Mouse (Mus musculus) left cerebral cortex, adult 8-10 months (tissue): ENCODE data around the gene C1ra. TPM values are rescaled to one million over a fixed set of nuclear protein-coding genes. Genes with fewer than 3 reads are reported as not detected.
"Not testable (repeated sequence)": the region's sequence is repeated elsewhere in the genome, so short reads cannot be mapped to it uniquely, and the experiment has no call there.

ENCODE experiments used
- DNase-seq, 2 experiments: peaks; one replicate each; pipeline ENCODE4 v3.0.0; 2022; ENCODE audit warnings: low spot score in 2 of 2
- total RNA-seq, 4 experiments: library from RNA; stranded (reverse); gene quantifications; 2 replicates each; pipeline ENCODE4 v1.2.4; 2022

Gene C1ra
- total RNA-seq, 4 experiments from 2014 or later = 1.7 to 2.2 (median 1.9) TPM

DNA sequence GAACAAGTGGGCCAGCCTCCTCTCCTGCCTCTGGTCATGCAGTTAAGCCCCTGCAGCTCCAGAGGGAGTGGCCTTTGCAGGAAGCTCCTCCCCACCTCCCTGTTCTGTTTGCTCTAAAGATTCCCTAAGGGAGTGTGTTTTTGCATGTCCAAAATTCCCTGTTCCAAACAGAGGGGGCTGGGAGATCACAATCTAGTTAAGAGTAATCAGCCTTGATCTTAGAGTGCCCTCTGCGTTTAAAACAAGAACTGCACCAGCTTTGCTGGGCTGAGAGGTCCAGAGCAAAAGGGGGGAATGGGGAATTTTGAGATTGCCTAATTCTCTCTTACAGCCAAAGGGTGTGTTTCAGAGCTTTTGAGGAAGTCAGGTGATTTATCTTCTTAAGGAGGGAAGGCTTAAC, 30.1 kb downstream of the C1ra start, which contains the start of gene C1s1:
TSS of gene C1s1 (minus strand) at position 76 of the 400 bp plus-strand sequence.
- peak in 1 of 2 experiments; percentile 8 for DNase-seq

GRCm38 (mm10) chr6:124544466-124544865, 32.3 kb downstream of the C1ra start:
- DNase-seq = no peak

- no peak for DNase-seq
These were observed 33.2 kb downstream of the C1ra start for GRCm38 (mm10) chr6:124545425-124545824.

DNA sequence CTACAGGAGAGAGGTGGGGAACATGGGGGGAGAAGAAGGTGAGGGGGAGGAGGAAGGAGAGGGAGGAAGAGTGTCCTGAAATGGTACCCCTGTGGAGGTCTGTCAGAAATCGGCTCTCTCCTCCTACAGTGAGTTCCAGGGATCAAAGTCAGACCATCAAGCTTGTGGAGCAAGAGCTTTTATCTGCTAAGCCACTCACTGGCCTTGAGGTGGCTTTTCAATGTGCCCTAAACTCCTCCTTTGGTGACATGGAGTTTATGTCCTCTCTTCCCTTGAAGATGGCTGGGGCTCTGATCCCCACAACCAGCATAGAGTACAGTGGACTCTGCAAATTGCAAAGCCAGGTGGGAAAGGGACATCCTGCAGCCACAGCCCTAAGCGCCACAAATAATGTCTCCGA, 35.8 kb downstream of the C1ra start:
- DNase-seq = not testable (repeated sequence)

DNA sequence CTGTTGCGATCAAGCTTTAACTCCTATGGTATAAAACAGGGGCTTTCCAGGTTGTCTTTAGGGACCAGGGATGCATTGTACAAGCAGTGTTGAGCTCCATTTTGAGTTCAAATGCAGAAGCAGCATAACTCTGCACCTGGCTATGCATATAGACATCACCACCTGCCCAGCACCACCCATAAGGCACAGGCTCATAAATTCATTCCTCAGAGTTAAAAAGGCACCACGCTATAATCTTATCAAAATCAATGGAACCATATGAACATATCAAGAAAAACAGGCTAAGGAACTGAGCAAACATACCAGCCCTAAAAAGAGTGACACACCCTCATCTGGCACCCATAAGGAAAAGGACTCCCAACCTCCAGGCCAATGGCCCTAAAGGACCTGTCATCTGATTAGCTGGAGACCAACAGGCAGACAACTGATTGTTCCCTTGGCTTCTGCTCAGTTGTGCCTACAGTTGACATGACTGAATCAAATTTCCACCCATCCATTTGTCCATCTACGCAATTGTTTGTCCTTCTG, 36.9 kb downstream of the C1ra start:
- no peak for DNase-seq

DNA sequence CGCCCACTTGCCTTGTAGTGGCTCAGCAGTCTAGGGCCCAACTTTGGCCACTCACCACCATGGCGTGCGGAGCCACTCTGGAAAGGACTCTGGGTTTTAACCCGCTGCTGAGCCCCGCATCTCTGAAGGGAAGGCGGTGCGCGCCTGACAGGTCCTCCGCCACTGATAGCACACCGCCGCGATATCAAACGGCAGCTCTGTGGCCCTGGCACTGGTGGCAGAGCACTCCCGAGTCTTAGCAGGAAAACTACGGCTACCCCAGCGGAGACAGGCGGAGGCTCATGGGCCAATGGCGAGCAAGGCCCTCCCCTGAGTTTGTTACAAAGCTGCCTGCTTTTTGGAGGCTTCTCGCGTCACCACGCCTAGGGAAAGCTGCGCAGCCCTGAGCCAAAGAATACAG, 40.6 kb downstream of the C1ra start:
- DNase-seq = no peak

GRCm38 (mm10) chr6:124555956-124556355, 43.8 kb downstream of the C1ra start:
- not testable (repeated sequence) for DNase-seq

DNA sequence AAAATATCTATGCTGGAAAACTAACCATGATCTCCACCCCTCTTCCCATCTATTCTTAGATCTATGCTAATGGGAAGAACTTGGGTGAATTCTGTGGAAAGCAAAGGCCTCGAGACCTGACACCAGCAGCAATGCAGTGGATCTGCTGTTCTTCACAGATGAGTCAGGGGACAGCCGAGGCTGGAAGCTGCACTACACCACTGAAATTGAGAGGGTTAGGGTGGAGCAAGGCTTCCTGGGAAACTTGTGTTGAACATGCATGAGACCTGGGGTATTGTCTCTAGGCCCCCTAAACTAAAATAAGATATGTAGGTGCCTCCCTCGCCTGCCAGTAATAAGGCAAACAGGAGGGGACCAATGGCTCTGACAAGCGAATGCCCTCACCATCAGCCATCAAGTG, 49.0 kb downstream of the C1ra start:
- not testable (repeated sequence) for DNase-seq

DNA sequence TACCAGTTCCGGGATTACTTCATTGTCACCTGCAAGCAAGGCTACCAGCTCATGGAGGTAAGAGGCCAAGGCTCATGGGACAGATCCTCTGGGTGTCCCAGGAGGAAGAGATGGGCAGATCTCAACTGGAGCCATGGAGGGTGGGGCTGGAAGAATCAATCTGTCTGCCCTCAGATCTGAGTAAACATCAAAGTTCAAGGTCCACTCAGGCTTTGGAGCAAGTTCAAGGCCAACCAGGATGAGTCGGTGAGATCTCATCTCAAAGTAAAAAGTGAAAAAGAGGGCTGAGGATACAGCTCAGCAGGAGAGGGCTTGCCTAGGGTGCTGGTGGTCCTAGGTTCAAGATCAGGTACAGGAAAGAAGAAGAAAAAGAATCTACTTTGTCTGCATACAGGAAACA, 49.4 kb downstream of the C1ra start:
- not testable (repeated sequence) for DNase-seq

DNA sequence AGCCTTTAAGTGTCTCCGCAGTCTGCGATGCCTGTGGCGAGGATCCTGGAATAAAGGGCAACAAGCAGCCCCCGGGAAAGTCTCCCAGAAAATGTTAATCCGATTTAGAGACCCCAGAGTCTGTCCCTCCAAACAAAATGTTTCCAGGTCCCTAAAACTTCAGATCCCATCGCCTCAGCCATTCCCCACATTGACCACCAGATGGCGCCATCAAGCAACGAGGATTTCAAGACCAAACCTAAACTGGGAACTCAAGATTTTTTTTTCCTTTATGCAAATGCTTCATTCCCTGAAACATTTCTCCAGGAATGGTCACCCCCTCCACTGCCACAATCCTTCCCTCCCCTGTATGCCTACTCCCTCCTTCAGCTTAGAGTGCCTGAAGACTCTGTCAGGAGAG, 57.8 kb downstream of the C1ra start, which contains the start of gene C1rb:
TSS of gene C1rb (plus strand) at position 269 of the 400 bp plus-strand sequence.
- peak; percentile 19 to 25 for DNase-seq

Other genes starting within 250 kb of the C1ra start
- gene Cd163, start 207.7 kb upstream of the C1ra start, total RNA-seq = 1 to 10 TPM; 1.6 to 2.7 (median 2.1) TPM
- 10 to 100 TPM; 53.0 to 56.3 (median 53.8) TPM for gene Pex5, start 97.3 kb upstream of the C1ra start, total RNA-seq
- gene Clstn3, start 47.6 kb upstream of the C1ra start, total RNA-seq = 100 to 1,000 TPM; 331 to 359 (median 336) TPM
- gene C1rl, start 19.3 kb upstream of the C1ra start, total RNA-seq = under 1 TPM; 0.19 to 0.49 (median 0.45) TPM
- gene C1s1, start 30.0 kb downstream of the C1ra start, total RNA-seq = 1 to 10 TPM in 3 of 4 experiments, under 1 TPM in 1; 0.93 to 3.0 (median 1.2) TPM
- gene C1rb, start 57.9 kb downstream of the C1ra start, total RNA-seq = not detected
- gene C1s2, start 123.7 kb downstream of the C1ra start, total RNA-seq = under 1 TPM in 3 of 4 experiments, not detected in 1; 0.22 to 0.23 (median 0.23) TPM
- gene Lpcat3, start 150.6 kb downstream of the C1ra start, total RNA-seq = 10 to 100 TPM; 22.6 to 34.6 (median 26.1) TPM
- 10 to 100 TPM; 41.0 to 48.1 (median 43.4) TPM for gene Emg1, start 199.8 kb downstream of the C1ra start, total RNA-seq
- 100 to 1,000 TPM; 111 to 126 (median 116) TPM for gene Phb2, start 199.9 kb downstream of the C1ra start, total RNA-seq
- gene Ptpn6, start 226.3 kb downstream of the C1ra start, total RNA-seq = 10 to 100 TPM in 2 of 4 experiments, 1 to 10 TPM in 2; 2.3 to 15.0 (median 7.9) TPM
- gene Grcc10, start 229.0 kb downstream of the C1ra start, total RNA-seq = 100 to 1,000 TPM; 301 to 323 (median 310) TPM
- not detected for gene Gm45234, start 243.6 kb downstream of the C1ra start, total RNA-seq
- 100 to 1,000 TPM; 146 to 166 (median 159) TPM for gene Atn1, start 244.1 kb downstream of the C1ra start, total RNA-seq